Mouse (Mus musculus): Measurements from ENCODE around the gene Chpf2.

GRCm38 (mm10) chr5:24542643-24543042 lies 43.9 kb upstream of the Chpf2 start:
- no peak for TF ChIP-seq CTCF (IDR thresholded peaks at IDR 0.05; ENCODE audit: low read depth, low read length)
- no peak for TF ChIP-seq GATA1 (IDR thresholded peaks at IDR 0.05; ENCODE audit: borderline replicate concordance, low read length)

Measured in G1E (cell line).